Mouse (Mus musculus) myocyte (in vitro differentiated cells): ENCODE results near the gene Zer1. TPM values are rescaled to one million over a fixed set of nuclear protein-coding genes. Genes with fewer than 3 reads are reported as not detected.
"Not testable (repeated sequence)": the region's sequence is repeated elsewhere in the genome, so short reads cannot be mapped to it uniquely, and the experiment has no call there.

Experiments
- H3K27me3 ChIP-seq: one replicate; pipeline ENCODE4 v1.6.1; 2011; ENCODE audit not compliant: control insufficient read depth, insufficient read depth, insufficient read length
- H3K36me3 ChIP-seq: one replicate; pipeline ENCODE4 v1.6.1; 2011; ENCODE audit not compliant: control insufficient read depth, insufficient read depth
- H3K4me2 ChIP-seq: one replicate; pipeline ENCODE4 v1.6.1; 2011; ENCODE audit warnings: low read depth, control low read depth
- H3K4me3 ChIP-seq: one replicate; pipeline ENCODE4 v1.5.1; 2011; ENCODE audit warnings: mild to moderate bottlenecking, control low read depth, moderate library complexity
- H3K79me2 ChIP-seq: one replicate; pipeline ENCODE4 v1.6.1; 2011; ENCODE audit not compliant: control insufficient read depth, insufficient read depth
- H3ac ChIP-seq: one replicate; pipeline ENCODE4 v1.6.1; 2011; ENCODE audit not compliant: control insufficient read depth, insufficient read length
- CEBPB ChIP-seq: IDR thresholded peaks from 2 replicates; pipeline ENCODE4 v1.6.1; 2011; ENCODE audit warnings: mild to moderate bottlenecking, moderate library complexity; ENCODE audit not compliant: poor library complexity, insufficient read depth, severe bottlenecking
- E2F4 ChIP-seq: IDR thresholded peaks from one replicate; pipeline ENCODE4 v1.6.1; 2011; ENCODE audit warnings: mild to moderate bottlenecking, control low read depth, moderate library complexity; ENCODE audit not compliant: insufficient read depth
- MAX ChIP-seq: IDR thresholded peaks from one replicate; pipeline ENCODE4 v1.6.1; 2011; ENCODE audit warnings: low read depth, mild to moderate bottlenecking, control low read depth
- MYOD1 ChIP-seq, 3 experiments: IDR thresholded peaks; one replicate each; pipeline ENCODE4 v1.6.1; 2011; ENCODE audit warnings: control low read depth in 2 of 3, low read depth in 2 of 3, mild to moderate bottlenecking in 2 of 3, moderate library complexity in 1 of 3; ENCODE audit not compliant: insufficient read length in 2 of 3, control insufficient read depth in 1 of 3
- MYOG ChIP-seq, 3 experiments: IDR thresholded peaks; one replicate each; pipeline ENCODE4 v1.6.1; 2011; ENCODE audit warnings: control low read depth in 2 of 3, low read depth in 2 of 3, mild to moderate bottlenecking in 2 of 3; ENCODE audit not compliant: insufficient read length in 2 of 3, control insufficient read depth in 1 of 3, insufficient read depth in 1 of 3
- POLR2A ChIP-seq: IDR thresholded peaks from one replicate; pipeline ENCODE4 v1.6.1; 2011; ENCODE audit warnings: low read depth, mild to moderate bottlenecking, control low read depth, moderate library complexity; ENCODE audit not compliant: insufficient read length
- POLR2AphosphoS2 ChIP-seq: IDR thresholded peaks from one replicate; pipeline ENCODE4 v1.6.1; 2011; ENCODE audit warnings: low read depth, control low read depth; ENCODE audit not compliant: insufficient read length
- REST ChIP-seq: IDR thresholded peaks from one replicate; pipeline ENCODE4 v1.6.1; 2011; ENCODE audit warnings: mild to moderate bottlenecking, control low read depth, moderate library complexity; ENCODE audit not compliant: insufficient read depth, insufficient read length
- SRF ChIP-seq: IDR thresholded peaks from one replicate; pipeline ENCODE4 v1.6.1; 2011; ENCODE audit warnings: low read depth; ENCODE audit not compliant: control insufficient read depth, insufficient read length
- TCF12 ChIP-seq: IDR thresholded peaks from one replicate; pipeline ENCODE4 v1.6.1; 2011; ENCODE audit warnings: mild to moderate bottlenecking, control low read depth; ENCODE audit not compliant: poor library complexity, insufficient read depth, severe bottlenecking
- TCF3 ChIP-seq: IDR thresholded peaks from one replicate; pipeline ENCODE4 v1.6.1; 2011; ENCODE audit warnings: low read depth, control low read depth; ENCODE audit not compliant: insufficient read length
- USF1 ChIP-seq: IDR thresholded peaks from one replicate; pipeline ENCODE4 v1.6.1; 2011; ENCODE audit warnings: low read depth, mild to moderate bottlenecking, control low read depth, moderate library complexity
- polyA plus RNA-seq: library from polyadenylated mRNA; unstranded; fragments of >200 nt; fragmentation: generic; extraction: Trizol; gene quantifications from one replicate; pipeline ENCODE4 v1.2.1, GENCODE M21; 2012; ENCODE audit warnings: missing spikeins

Zer1 gene
- polyA plus RNA-seq, 1 experiment: 13.1 TPM

DNA sequence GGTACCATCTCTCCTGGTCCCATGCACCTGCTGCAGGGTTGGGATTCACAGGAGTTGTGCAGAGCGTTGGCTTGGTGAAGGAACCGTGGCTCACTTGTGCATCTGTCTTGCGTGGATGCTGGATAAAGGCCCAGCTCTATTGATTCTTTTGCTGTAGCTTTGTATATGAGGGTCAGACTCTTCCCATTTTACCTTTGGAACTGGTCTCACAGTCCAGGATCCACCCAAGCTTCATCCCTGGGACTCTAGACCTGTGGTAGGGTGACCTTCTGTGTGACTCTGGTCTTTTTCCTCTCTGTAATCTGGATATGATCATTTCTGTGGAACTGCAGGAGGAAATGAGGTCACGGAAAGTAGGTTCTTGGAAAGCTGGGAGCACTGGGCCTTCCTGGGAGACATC is 20.1 kb upstream of the Zer1 start:
- Histone ChIP-seq H3ac (no peak overlapping the region), H3K79me2 (no peaks in the 10 kb centered on the region), H3K27me3 (no peaks in the 10 kb centered on the region), H3K4me2 (no peak overlapping the region), H3K4me3 (no peak overlapping the region), H3K36me3 (peaks cover 24% of the 10 kb centered on the region)
- TF ChIP-seq E2F4 (no peak), TCF3 (no peak), REST (no peak), POLR2AphosphoS2 (no peak), MYOD1 (IDR thresholded peaks at IDR 0.05; ENCODE audit: control insufficient read depth in 1 of 3, insufficient read length in 2 of 3, low read depth in 2 of 3) (no peak), POLR2A (no peak), MAX (no peak), CEBPB (no peak), TCF12 (no peak)

DNA sequence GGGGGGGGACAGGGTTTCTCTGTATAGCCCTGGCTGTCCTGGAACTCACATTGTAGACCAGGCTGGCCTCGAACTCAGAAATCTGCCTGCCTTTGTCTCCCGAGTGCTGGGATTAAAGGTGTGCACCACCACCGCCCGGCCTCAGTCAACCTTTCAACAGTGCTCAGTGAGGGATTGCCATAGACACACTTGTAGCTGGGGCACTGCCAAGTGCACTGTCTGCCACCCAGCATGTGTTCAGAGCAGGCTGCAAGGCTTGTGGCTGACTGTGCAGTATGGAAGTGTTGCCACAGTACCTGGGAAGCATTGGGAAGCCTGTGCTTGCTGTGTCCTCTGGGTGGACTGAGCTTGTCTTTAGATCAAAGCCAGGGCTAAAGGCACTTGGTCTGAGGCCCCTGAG is 15.6 kb upstream of the Zer1 start:
- H3K79me2 ChIP-seq, H3K27me3 ChIP-seq, H3ac ChIP-seq, H3K4me2 ChIP-seq, H3K4me3 ChIP-seq: not testable (repeated sequence)
- peaks cover 35% of the 10 kb centered on the region for H3K36me3 ChIP-seq

DNA sequence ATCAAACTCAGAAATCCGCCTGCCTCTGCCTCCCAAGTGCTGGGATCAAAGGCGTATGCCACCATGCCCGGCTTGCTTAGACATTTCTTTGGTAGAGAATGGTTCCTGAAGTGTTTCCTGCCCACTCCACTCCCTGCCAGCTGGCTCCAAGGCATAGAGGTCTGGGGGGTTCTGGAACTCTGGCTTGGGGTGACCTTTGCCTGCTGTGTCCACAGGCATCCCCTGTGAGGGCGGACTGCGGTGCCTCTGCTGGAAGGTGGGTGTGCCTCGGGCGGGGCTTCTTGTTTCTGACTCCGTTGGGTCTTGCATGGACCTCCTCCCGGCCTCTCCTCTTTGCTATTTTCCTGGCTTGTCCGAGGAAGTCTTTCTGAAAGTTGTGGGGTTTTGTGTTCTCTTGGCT is 12.1 kb upstream of the Zer1 start:
- H3K36me3 ChIP-seq: peaks cover 22% of the 10 kb centered on the region
- TF ChIP-seq CEBPB (no peak), MYOG (IDR thresholded peaks at IDR 0.05; ENCODE audit: control insufficient read depth in 1 of 3, insufficient read depth in 1 of 3, insufficient read length in 2 of 3, low read depth in 2 of 3) (no peak), MYOD1 (IDR thresholded peaks at IDR 0.05; ENCODE audit: control insufficient read depth in 1 of 3, insufficient read length in 2 of 3, low read depth in 2 of 3) (no peak), POLR2A (no peak), POLR2AphosphoS2 (no peak), REST (no peak), SRF (no peak), MAX (no peak), E2F4 (no peak), TCF12 (no peak), TCF3 (no peak), USF1 (no peak)
- no peak overlapping the region for H3ac ChIP-seq
- no peak overlapping the region for H3K4me3 ChIP-seq
- H3K4me2 ChIP-seq: no peak overlapping the region
- H3K79me2 ChIP-seq: peaks cover 12% of the 10 kb centered on the region
- H3K27me3 ChIP-seq: no peaks in the 10 kb centered on the region

DNA sequence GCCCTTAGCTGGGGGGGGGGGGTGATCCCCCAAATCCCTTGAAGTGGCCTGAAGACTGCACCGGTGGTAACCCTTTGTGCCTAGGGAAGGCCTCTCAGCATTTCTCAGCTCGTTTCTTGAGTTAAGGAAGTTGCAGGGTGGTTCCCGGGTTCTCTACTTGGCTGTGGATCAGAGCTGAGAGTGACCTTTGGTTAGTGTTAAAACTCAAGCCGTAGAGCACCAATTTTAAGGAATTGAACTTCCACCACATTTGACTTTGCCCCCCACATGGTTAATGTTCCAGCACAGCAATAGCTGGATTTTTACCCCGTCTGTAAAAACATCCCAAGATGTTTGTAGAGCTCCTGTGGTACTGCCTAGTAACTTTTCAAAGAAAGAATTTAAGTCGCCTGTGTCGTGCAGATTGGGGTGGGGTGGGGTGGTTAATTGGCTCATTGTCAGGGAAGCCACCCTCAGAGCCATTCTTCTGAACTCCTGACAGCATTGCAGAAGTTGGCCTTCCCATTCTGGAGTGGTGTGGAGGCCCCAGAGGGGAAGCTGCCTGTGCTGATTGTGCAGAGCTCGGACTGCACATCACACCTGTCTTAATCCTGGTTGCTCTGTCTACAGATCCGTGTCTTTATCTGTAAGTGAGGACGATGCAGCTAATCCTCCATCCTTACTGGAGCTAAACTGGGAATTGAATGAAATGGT is 10.7 kb upstream of the Zer1 start:
- Histone ChIP-seq H3K4me3 (peak overlapping the region; percentile 95), H3K79me2 (peaks cover 12% of the 10 kb centered on the region), H3ac (no peak overlapping the region), H3K4me2 (peak overlapping the region; percentile 86), H3K27me3 (no peaks in the 10 kb centered on the region), H3K36me3 (peaks cover 10% of the 10 kb centered on the region)
- TF ChIP-seq REST (no peak), TCF3 (no peak), TCF12 (no peak), E2F4 (no peak), MYOG (IDR thresholded peaks at IDR 0.05; ENCODE audit: control insufficient read depth in 1 of 3, insufficient read depth in 1 of 3, insufficient read length in 2 of 3, low read depth in 2 of 3) (no peak), USF1 (no peak), MYOD1 (IDR thresholded peaks at IDR 0.05; ENCODE audit: control insufficient read depth in 1 of 3, insufficient read length in 2 of 3, low read depth in 2 of 3) (no peak)

DNA sequence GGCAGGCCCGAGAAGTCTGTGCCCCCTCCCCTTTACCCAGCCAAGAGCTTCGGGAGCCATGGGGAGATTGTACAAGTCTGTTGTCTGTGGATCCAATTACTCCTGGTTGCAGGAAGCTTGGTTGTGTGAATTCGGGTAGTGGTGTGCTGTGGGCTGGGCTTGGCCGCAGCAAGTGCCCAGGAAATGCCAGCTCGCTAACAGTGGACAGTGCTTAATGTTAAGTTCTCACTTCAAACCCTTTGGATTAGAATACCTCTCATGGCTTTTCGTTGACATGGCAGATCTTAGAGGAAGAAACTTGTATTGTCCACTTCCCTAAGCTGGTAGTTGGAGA is 10.0 kb upstream of the Zer1 start:
- Histone ChIP-seq H3K4me2 (peak overlapping the region; percentile 86), H3ac (peak overlapping the region; percentile 38), H3K27me3 (no peaks in the 10 kb centered on the region), H3K36me3 (peaks cover 10% of the 10 kb centered on the region), H3K79me2 (peaks cover 12% of the 10 kb centered on the region), H3K4me3 (peak overlapping the region; percentile 95)
- no peak for TF ChIP-seq REST
- no peak for TF ChIP-seq TCF3
- TF ChIP-seq MYOD1 (IDR thresholded peaks at IDR 0.05; ENCODE audit: control insufficient read depth in 1 of 3, insufficient read length in 2 of 3, low read depth in 2 of 3): no peak
- no peak for TF ChIP-seq E2F4
- TF ChIP-seq TCF12: no peak
